Mouse (Mus musculus) monocyte, adult 5-6 weeks (primary cell): Measurements from ENCODE around the gene Pole2. TPM values are rescaled to one million over a fixed set of nuclear protein-coding genes. Genes with fewer than 3 reads are reported as not detected.

Source experiments
- ATAC-seq: fragments of 153-309, 156-312 bp; replicated peaks from 2 replicates; pipeline ENCODE4 v1.8.0; 2017; ENCODE audit warnings: mild to moderate bottlenecking; ENCODE audit not compliant: low TSS enrichment, insufficient number of reproducible peaks, severe bottlenecking, poor library complexity, low FRiP score
- total RNA-seq: library from RNA; stranded (forward); fragments of 200-1000, 200-491, 200-594 nt; gene quantifications from 3 replicates; pipeline ENCODE4 v1.2.3, GENCODE M21; 2017

Pole2 gene
- total RNA-seq, 1 experiment from 2014 or later: 9.3 TPM

DNA sequence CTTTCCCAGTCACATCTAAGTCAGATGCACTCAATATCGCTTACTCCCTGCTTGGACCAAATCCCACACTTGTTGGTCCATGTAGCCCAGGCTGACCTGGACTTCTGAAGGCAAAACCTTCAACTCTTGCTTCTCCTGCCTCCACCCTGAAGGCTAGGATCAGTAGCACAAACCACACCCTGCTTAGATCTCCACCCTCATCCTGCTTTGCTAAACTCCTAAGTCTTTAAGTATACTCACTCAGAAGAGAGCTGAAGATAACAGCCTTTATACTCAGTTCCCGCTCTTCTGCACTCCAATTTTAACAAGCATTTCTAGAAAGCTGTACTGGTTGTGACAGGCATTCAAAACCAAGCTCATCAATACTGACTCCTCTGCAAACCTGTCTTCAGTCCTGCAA is 70.9 kb downstream of the Pole2 start:
- ATAC-seq: no peak

DNA sequence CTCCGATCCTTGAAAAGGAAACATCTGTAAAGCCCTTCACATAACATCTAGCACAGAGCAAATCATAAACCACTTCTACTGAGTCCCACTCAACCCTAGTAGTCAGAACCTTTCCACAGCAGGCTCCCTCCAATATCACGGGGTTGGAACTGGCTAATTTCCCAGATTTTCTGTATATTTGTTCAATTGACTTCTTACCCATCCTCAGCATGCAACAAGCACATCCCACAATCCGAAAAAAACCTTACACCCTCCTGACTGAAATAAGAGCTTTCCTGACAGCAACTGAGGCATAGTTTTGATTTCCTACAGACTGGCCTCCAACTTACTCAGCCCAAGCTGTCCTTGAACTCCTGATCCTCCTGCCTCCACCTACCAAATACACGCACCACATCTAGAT is 71.6 kb downstream of the Pole2 start:
- no peak for ATAC-seq

DNA sequence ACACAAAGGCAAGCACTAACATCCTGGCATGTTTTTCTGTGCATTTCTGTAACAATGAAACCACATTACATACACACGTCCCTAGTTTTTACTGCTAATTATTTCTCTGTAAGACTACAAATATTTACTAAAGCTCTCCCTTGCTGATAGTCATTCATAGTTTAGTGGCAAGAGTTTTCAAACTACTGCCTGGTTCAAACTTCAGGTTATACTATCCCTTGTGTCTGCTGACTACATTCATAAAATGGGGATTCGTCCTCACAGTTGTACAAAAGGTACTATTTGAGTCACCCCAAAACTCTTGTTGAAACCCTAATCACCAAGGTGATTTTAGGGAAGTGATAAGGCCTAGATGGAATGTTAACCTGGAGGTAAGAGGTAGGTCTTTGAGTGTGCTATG is 72.1 kb downstream of the Pole2 start:
- ATAC-seq: no peak

Other genes with a start within 250 kb of the Pole2 start
- gene Rps29, start 69.0 kb downstream of the Pole2 start, total RNA-seq: 1,859 to 3,089 TPM (median 2,901 TPM) in 3 replicates
- not detected in 3 replicates for gene Lrr1, start 59.4 kb downstream of the Pole2 start, total RNA-seq
- gene Rpl36al, start 44.1 kb downstream of the Pole2 start, total RNA-seq: 578 to 776 TPM (median 649 TPM) in 3 replicates
- 70.5 to 79.5 TPM (median 70.6 TPM) in 3 replicates for gene Mgat2, start 44.0 kb downstream of the Pole2 start, total RNA-seq
- 9.2 to 15.1 TPM (median 9.6 TPM) in 3 replicates for gene Gm49383, start 31.1 kb downstream of the Pole2 start, total RNA-seq
- 1.3 to 3.4 TPM (median 1.7 TPM) in 3 replicates for gene Dnaaf2, start 29.8 kb downstream of the Pole2 start, total RNA-seq
- 2.1 to 14.9 TPM (median 6.3 TPM) in 3 replicates for gene Gm49384, start 23.9 kb downstream of the Pole2 start, total RNA-seq
- gene Klhdc1, start 13.0 kb upstream of the Pole2 start, total RNA-seq: 6.5 to 8.6 TPM (median 6.7 TPM) in 3 replicates
- gene Klhdc2, start 68.5 kb upstream of the Pole2 start, total RNA-seq: 47.6 to 59.0 TPM (median 53.0 TPM) in 3 replicates
- 89.6 to 137 TPM (median 117 TPM) in 3 replicates for gene Nemf, start 129.0 kb upstream of the Pole2 start, total RNA-seq
- gene Arf6, start 144.0 kb upstream of the Pole2 start, total RNA-seq: 213 to 230 TPM (median 223 TPM) in 3 replicates
- gene Gm9887, start 144.3 kb upstream of the Pole2 start, total RNA-seq: not detected in 3 replicates